Mouse (Mus musculus) cortical plate, adult 2 months (tissue): ENCODE measurements at regions not wholly inside any gene's neighbourhood (a gene's known extent, or its start where the extent isn't known, plus 50 kb on each side); places are given as distances from the start of the nearest gene placed in this dataset.

Experiments used
- H3K27ac ChIP-seq: fragments of 200-500 bp; 2 replicates; pipeline ENCODE4 v1.5.1; 2012; ENCODE audit warnings: low read length, control low read depth, inconsistent platforms; ENCODE audit not compliant: insufficient read depth
- H3K4me1 ChIP-seq: fragments of 200-500 bp; 2 replicates; pipeline ENCODE4 v1.6.1; 2011; ENCODE audit warnings: low read length; ENCODE audit not compliant: control insufficient read depth, insufficient read depth
- H3K4me3 ChIP-seq: fragments of 200-500 bp; 2 replicates; pipeline ENCODE4 v1.5.1; 2011; ENCODE audit warnings: mild to moderate bottlenecking, low read length, control low read depth; ENCODE audit not compliant: insufficient read depth
- CTCF ChIP-seq: fragments of 200-500 bp; IDR thresholded peaks from 2 replicates; pipeline ENCODE4 v1.5.1; 2011; ENCODE audit warnings: mild to moderate bottlenecking, control low read depth, low read length; ENCODE audit not compliant: insufficient read depth; ENCODE audit errors: extremely low read depth

- Histone ChIP-seq H3K4me1 (no peaks in the 10 kb centered on the region), H3K4me3 (no peak overlapping the region), H3K27ac (no peak overlapping the region)
- TF ChIP-seq CTCF = no peak
These were observed 58.6 kb upstream of the C9orf72 start for GRCm38 (mm10) chr4:35284611-35285010.
